Mouse (Mus musculus) regulatory T cell (primary cell): ENCODE data around the gene Ncbp2.
"Not testable (repeated sequence)": the region's sequence is repeated elsewhere in the genome, so short reads cannot be mapped to it uniquely, and the experiment has no call there.

Experiments
- in situ Hi-C: fragments of 300-600 bp; cut with MboI, MseI; formaldehyde crosslinking; loops from one replicate; pipeline ENCODE4 v1.15.1; 2025; ENCODE audit warnings: high pct_unique_total_duplicates

Ncbp2 gene

DNA sequence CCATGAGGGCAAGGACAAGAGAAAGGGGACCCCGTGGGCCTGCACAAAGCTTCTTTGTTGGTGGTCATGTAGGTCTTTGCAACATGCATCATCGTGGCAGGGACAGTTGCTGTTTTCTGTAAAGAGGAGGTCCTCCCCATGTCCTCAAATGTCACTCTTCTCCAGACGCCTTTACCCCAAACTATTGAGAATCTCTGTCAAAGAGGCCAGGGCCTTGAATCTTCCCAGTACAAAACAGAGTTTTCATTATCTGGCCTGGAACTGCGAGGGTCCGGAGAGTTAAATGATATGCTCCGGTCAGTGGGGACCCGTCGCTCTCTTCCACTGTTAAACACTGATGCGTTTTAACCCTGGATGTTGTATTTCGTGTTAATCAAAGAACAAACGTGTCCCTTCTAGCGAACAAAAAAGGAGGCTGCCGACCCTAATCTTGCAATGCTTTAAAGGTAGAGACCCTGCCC lies 13.7 kb upstream of the Ncbp2 start:
- in situ Hi-C loops, result no loop called here

- in situ Hi-C loops, result no loop called here
Measured at GRCm38 (mm10) chr16:31935091-31935979, 13.0 kb upstream of the Ncbp2 start.

DNA sequence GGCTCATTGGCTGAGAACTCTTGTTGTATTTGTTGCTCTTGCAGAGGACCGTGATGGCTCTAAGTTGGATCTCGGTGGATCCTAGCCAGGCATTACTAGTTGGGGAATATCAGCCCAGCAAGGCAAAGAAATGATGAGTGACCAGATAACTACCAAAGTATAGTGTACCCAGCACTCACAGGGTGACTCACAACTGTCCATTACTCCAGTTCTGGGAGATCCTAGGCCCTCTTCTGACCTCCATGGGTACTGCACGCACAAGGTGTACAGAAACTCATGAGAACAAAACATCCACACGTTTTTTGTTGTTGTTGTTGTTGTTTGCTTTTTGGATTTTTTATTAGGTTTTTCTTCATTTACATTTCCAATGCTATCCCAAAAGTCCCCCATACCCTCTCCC lies 11.7 kb upstream of the Ncbp2 start:
- in situ Hi-C loops, result no loop called here

DNA sequence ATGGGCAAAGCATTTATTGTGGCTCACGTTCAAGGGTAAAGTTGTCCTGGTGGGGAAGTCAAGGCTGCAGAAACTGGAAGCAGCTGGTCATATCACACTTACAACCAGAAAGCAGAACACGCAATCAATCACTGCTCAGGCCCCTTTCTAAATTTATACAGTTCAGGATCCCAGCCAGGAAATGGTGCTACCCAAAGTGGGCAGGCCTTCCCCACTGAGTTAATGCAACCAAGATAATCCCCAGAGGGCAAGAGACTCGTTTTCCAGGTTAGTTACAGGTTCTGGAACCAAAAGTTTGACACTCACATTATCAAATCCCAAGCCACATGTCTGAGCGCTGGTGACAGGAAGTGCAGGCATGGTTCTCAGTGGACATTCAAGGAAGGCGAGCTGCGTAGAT lies 9.5 kb upstream of the Ncbp2 start:
- in situ Hi-C loops, result no loop called here

DNA sequence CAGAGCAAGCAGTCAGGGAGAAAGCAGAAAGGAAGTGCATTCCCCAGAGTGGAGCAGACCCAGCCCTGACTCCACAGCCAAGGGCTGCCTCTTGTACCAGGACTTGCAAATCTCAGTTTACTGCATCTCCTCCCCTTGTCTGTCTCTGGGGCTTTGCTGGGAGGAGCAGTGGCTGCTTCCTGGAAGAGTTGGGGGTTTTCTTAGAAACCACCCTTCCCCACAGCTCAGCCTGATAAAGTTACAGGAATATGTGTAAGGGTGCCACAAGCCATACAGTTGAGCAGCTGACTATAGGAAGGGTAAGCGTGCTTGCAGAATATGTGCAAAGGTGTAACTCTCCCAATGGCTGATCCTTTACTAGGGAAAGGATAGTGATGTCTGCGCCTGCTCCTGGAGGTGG lies 7.7 kb upstream of the Ncbp2 start:
- in situ Hi-C loops, result no loop called here

DNA sequence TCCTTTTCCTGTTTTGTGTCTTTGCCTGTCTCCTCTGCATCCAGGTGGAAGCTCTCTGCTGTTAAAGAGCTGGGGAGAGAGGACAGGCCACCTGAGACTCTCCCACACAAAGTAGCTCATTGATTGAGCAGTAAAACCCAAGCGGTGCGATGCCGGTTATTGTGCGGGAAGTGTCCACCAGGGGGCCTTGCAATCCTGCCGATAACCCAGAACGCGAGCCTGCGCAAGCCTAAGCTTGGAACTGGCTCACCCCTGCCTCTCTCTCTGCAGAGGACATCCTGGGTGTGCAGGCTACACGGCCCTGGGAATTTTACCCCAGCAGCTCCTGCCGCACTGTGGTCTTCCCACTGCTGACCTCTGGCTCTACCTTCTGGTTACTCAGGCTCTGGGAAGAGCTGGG lies 4.3 kb upstream of the Ncbp2 start:
- in situ Hi-C loops, result no loop called here

DNA sequence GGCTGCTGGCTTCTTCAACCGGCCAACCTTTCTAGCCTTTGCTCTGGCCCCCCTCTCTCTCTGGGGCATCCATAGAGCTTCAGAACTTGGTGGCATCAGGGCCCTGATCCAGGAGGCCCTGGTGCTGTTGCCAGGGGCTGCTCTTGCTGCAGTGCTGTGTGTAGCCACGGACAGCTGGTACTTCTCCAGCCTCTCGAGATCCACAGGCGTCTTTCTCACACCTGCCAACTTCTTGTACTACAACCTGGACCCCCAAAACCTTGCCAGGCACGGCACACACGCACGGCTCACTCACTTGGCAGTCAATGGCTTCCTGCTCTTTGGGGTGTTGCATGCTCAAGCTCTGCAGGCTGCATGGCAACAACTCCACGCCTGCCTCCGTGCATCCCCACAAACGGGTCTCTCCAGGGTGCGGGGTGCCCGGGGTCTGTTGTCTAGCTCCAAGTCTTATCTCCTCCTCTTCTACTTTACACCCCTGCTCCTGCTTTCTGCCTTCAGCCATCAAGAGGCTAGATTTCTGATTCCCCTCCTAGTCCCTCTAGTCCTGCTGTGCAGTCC lies 3.5 kb upstream of the Ncbp2 start:
- in situ Hi-C loops, result no loop called here

- in situ Hi-C loops, result no loop called here
Measured at GRCm38 (mm10) chr16:31945372-31945771, 2.9 kb upstream of the Ncbp2 start.

- in situ Hi-C loops, result not testable (repeated sequence)
Measured at GRCm38 (mm10) chr16:31945986-31946385, 2.3 kb upstream of the Ncbp2 start.

DNA sequence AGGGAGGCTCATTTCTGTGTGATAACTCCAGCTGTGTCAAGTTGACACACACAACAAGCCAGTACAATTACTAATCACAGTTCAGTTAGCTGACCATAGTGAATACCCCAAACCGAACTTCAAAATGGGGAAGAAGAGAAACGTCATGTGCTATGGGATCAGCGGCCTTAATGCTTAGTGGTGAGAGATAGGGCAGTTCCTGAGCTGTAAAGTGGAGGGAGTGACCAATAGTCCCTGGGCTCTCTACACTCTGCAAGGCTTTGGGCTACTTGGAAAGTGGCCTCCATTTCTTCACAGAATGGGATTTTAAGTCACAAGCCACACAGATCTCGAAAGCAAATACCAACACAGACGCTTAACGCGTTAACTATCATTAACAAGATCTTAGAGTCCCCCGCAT lies 980 bp upstream of the Ncbp2 start:
- in situ Hi-C loops, result no loop called here

GRCm38 (mm10) chr16:31947901-31948316 lies 404 bp upstream of the Ncbp2 start:
- in situ Hi-C loops, result no loop called here

GRCm38 (mm10) chr16:31963224-31963623 lies 14.9 kb downstream of the Ncbp2 start:
- in situ Hi-C loops, result no loop called here

- in situ Hi-C loops, result no loop called here
Measured at GRCm38 (mm10) chr16:31975258-31975657, 26.9 kb downstream of the Ncbp2 start.

DNA sequence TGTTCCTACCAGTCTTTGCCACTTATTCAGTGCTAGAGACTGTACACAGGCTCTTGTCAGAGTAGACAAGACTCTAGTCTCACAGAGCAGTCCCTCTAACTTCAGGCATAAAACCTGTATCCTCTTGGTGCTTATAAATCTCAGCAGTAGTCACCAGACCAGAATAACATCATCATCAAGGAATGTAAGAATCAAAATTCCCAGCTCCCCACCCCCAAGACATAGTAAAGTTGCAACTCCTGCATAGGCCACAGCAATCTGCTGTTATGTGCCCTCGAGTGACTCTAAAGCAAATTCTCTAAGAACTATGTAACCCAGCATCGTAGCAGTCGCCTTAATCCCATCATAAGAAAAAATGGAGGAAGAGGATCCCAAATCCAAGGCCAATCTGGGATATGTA lies 31.2 kb downstream of the Ncbp2 start:
- in situ Hi-C loops, result no loop called here

DNA sequence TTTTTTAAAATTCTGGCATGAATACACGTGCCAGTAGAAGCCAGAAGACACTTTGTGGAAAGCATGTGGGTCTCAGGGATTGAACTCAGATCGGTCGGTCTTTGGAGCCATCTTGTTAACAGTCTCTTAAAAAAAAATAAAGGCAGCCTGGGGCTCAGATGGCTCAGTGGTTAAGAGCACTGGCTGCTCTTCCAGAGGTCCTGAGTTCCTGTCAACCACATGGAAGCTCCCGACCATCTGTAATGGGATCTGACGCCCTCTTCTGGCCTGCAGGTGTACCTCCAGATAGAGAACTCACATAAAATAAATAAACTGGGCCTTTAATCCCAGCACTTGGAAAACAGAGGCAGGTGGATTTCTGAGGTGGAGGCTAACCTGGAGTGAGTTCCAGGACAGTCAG lies 32.6 kb downstream of the Ncbp2 start:
- in situ Hi-C loops, result no loop called here

GRCm38 (mm10) chr16:31992039-31992438 lies 43.7 kb downstream of the Ncbp2 start:
- in situ Hi-C loops, result no loop called here

DNA sequence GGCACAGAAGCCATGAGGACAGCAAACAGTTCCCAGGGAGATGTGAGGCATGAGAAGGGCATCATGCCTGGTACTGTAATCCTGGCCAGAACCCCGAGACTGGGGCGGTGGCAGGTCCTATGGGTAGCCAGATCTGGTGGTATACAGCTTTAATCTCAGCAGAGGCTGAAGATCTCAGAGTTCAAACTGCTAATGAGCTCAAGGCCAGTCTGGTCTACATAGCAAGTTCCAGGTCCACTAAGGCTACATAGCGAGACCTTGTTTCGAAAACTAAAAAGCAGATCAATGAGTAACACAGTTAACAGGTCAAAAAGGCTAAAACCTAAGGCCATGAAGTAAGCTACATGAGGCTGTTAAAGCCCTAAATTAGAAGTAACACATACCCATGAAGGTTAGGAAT lies 44.9 kb downstream of the Ncbp2 start:
- in situ Hi-C loops, result no loop called here

DNA sequence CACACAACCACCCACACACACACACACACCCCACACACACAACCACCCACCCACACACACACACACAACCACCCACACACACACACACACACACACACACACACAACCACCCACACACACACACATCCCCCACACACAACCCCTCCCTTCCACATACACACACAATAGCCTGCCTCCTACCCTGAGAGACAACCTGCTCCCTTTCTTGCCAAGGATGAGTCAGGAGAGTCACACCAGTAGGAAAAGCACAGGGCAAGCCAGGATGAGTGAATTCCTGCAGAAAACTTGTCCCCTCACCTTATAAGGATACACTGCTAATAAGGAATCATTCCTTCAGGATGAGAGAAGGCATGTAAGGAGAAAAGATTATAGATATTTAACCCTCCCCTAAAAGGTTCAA lies 45.6 kb downstream of the Ncbp2 start:
- in situ Hi-C loops, result no loop called here

GRCm38 (mm10) chr16:31996371-31996770 lies 48.1 kb downstream of the Ncbp2 start:
- in situ Hi-C loops, result no loop called here

GRCm38 (mm10) chr16:32002509-32003477 lies 54.5 kb downstream of the Ncbp2 start, which contains the start of gene Senp5:
TSS of gene Senp5 (minus strand) at chr16:32003287.
- in situ Hi-C loops, result no loop called here

GRCm38 (mm10) chr16:32004731-32005130 lies 56.4 kb downstream of the Ncbp2 start:
- in situ Hi-C loops, result no loop called here
